Mouse (Mus musculus): ENCODE measurements at regions not wholly inside any gene's neighbourhood (a gene's known extent, or its start where the extent isn't known, plus 50 kb on each side); places are given as distances from the start of the nearest gene placed in this dataset.

- Histone ChIP-seq H3K27ac (ENCODE audit: low read depth) (0 out of 2 replicates have a peak overlapping the region, but pooled peaks have one; percentile 84), H3K4me2 (ENCODE audit: low read length) (no peak overlapping the region), H3K36me3 (ENCODE audit: control insufficient read depth, insufficient read depth, low read length) (no peaks in the 10 kb centered on the region), H3K4me1 (replicated peaks; ENCODE audit: control insufficient read depth, insufficient read depth, low read length) (peaks cover 32% of the 10 kb centered on the region), H3K27me3 (replicated peaks; ENCODE audit: control insufficient read depth, insufficient read depth, low read length) (no peaks in the 10 kb centered on the region), H3K9ac (ENCODE audit: low read length) (no peak overlapping the region), H3K4me3 (ENCODE audit: low read depth, low read length) (no peak overlapping the region), H3K9me3 (ENCODE audit: control insufficient read depth, low read length) (no peaks in the 10 kb centered on the region)
- no peak for ATAC-seq (replicated peaks; ENCODE audit: low FRiP score, low TSS enrichment, low read depth)
- 91% methylated on average over 1 of the region's 1 CpGs for WGBS
- DNase-seq (ENCODE audit: low spot score), result no peak
Measured at GRCm38 (mm10) chr8:126525575-126525974, 50.7 kb upstream of the Tarbp1 start.
